Mouse (Mus musculus): Measurements from ENCODE around the gene E130114P18Rik.
A peak's percentile ranks its signal among the peaks of the same experiment; 100 is the strongest.

The E130114P18Rik gene

DNA sequence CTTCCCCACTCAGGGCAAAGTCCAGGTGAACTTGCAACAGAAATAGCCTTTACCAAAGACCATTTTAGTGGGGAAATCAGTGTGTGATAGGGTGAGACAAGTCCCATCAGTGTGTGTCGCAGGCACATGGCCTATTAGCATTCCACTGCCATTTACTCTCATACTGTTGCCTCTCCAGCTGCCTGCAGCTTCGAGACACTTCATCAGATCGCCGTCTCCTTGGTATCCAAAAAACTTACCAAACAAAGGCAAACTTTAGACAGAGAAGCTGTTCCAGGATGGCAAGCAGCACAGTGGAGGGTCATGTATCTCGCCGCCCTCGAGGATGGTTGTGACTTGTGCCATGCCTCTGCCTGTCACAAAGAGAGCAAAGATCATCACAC, 87.5 kb downstream of the E130114P18Rik start:
- no peak for DNase-seq

DNA sequence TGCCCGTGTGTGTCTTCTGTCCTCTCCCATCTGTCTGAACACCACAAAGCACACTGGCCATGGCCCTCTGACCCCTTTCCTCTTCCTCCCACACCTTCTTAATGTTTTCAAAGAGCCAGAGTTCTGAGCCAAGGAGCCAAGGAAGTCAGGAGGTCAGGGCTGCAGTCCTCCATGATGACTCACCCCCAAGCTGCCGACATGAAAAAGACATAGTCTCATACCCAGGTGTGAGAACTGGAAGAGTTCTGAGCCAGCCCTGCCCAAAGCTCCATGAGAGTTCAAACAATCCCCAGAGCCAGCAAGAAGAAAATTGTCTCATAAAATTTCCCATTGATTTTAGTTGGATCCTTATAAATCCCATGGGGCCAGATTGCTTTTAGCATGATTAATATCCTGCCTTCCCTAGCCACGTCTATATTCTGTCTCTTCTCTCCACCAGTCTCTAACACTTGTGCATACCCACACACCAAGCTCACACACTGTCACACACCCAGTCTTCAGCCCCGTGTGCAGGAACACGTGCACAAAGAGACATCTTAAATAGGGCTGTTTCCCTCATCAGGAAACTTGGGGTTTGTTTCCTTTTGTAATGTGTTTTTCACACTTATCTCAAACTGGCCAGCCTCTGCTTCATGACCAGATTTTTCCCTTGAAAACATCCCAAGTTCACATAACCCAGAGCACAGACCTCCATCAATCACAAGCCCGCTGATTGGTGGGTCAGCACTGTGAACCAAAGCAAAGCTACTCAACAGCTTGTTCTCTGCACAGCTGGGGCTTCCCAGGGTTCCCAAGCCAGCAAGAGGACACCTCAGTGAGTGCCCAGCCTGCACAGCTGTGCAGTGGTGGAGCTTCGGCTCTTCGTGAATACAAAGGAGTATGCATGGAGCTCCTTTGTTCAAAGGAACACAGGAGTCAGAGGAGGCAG, 88.2 kb downstream of the E130114P18Rik start:
- DNase-seq = no peak

DNA sequence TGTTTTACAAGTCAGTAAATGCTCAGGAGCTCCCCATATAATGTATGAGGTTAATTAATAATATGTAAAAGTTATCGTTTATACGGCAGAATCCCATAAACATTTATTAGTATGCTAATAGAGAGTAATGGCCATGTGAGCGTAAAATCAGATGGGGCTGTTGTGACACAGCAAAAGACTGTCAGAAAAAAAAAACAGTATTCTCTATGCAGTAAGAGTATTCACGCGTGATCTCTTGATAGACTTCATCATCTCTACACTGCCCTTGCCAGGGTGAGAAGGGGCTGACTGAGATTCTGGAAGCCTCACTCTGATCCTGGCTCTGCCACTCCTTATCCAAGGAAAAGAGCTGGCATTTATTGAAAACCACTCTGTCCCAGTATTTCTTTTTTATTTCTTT, 91.9 kb downstream of the E130114P18Rik start:
- DNase-seq = no peak

DNA sequence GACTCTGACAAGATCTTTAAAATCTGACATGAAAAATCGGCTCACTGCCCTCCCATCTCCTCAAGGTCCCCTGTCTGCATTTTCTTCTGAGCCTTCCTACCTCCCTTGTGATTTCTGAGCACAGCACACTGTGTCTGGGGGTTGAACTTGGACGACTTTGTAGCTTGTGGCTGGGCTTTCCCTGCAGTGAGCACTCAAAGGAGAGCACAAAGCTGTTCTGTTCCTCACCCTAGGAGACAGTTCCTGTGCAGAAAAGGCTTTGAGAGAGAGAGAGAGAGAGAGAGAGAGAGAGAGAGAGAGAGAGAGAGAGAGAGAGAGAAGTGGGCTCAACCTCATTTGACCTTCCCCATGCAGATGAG, 101.3 kb downstream of the E130114P18Rik start:
- no peak for DNase-seq

DNA sequence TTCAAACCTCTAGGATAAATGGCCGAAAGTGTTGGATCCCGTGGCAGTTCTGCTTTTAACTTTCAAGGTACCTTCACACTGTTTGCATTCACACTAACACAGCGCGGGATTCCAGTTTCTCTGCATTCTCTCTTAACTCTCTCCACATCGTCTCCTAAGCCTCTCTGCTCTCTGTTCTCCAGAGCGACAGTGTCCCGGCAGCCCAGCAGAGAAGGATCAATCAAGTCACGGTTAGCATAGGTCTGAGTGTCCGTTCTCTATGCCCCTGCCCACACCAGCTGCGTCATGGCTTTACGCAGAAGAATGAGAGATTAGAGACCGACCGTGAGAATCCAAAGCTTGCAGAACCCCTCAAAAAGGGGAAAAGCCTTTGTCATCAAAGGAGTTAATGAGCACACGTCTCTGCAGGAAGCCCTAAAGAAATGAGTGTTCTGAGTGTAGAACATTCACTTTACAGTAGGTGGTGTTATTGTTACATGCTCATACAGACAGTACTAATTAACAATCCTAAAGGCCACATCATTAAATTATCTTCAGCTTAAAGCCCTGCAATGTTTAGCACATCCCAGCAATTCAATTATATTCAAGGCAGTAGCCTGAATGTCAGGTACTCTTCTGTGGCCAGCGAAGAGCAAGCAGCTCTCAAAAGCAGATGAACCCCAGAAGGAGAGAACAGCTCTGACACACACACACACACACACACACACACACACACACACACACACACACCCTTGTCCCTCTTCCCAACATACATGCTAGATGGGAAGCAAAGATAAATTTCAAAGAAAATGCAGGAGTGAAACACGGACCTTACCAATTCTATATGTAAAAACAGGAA, 101.9 kb downstream of the E130114P18Rik start:
- no peak for DNase-seq

DNA sequence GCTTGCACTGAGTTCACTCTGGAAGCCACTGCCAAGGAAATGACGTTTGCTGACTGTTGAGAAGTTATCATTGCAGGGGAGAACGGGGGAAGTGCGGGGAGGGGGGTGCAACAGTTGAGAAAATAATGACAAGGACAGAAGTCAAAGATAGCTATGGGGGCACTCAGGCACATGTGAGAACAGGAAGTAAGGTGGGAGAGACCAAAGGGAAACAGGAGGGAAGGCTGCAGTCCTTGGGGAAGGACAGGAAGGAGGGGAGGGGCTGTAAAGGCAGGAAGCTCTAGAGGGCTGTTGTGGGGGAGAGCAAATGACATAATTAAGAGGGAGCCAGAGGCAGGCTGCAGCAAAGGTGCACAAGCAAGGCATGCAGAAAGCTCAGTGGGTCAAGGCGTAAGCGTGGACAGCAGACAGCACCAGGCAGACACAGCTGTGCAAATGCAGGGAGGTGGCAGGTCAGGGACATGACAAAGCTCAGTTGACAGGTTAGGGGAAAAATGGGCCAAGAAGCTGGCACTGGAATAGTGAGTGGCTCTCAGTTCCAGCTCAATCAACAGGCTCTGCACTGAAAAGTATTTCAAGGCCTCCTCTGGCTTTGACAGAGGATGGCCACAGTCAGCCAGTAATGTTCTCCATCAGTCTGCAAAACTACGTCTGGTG, 103.9 kb downstream of the E130114P18Rik start:
- DNase-seq = no peak

DNA sequence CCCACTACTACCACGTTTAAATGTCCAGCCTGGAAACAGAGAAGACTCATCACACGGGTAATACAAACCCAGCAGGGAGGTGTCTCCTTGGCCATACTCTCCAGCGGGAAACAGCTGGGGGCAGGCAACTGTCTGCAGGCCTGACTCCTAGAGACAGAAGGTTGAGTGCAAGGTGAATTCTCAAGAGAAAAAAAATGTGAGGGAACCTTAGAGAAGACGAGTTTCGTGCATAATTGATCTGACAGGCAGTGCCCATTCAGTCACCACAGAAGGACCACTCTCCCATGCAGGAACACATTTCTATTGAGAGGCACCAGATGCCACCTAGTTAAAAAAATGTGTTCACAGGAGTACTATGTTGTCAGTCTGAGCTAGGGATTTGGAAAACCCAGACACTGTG, 105.4 kb downstream of the E130114P18Rik start:
- DNase-seq = no peak

DNA sequence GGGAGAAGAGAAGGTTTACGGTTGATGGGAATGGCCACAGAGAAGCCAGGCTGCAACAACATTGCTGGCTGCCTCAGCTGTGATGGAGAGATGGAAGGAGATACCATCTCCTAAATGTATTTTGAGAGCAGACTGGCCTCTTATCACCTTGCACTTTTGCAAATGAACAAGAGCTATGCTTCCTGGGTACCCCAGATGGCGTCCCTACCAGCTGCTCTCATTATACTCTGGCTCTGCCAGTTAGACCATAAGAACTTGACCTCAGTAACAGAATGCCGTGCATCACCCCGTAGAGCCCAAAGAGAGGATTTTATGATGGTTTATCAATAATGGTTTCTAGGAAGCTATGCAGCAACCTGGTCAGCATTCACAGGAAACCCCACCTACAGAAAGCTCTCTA, 106.0 kb downstream of the E130114P18Rik start:
- DNase-seq = peak in 1 of 2 experiments; percentile 12

DNA sequence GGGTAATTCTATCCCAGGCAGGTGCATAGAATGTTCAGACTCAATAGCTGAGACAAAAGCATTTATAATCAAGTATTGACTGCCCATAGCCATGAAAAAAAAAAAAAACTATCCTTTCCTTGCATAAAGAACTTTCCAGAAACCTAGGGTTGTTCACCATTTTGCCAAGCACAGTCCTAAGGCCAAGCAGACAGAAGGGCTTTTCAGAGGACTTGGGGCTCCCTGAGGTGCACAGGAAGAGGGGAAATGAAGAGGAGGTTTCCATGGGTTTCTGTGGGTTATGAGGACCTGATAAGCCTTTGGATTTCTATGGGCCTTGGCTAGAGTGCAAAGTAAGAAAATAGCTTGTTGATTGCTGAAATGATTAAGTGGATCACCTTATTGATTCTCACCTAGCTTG, 107.5 kb downstream of the E130114P18Rik start:
- no peak for DNase-seq

DNA sequence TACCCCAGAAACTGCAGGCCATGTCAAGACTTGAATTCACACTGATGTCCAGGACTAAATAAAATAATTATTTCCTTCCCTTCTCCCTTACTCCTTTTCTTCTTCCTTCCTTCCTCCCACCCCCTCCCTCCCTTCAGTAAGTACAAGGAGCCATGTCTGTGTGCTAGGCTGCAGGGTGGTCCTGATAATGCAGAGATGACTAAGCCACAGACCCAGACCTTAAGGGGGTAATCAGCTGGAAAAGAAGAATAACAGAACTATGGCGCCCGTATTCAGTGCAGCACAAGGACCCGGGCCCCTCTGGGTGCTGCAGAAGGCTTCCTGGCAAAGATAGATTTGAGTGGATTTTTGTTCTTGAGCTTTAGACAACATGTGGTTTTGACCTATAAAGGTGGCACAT, 108.1 kb downstream of the E130114P18Rik start:
- no peak for DNase-seq

DNA sequence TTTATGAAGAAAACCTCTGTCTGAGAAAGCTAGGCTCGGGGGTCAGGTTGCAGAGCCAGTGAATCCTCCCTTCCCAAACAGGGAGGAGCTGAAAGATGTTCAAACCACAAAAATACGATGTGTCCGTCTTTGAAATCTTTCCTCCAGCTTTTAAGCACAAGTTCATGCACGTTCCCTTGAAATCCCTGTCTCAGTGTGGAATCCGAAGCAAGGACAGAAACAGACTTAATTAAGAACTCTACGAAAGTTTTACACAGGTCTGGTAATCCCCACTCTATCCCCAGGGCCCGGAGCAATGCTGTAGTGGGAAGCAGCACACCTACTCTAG, 112.5 kb downstream of the E130114P18Rik start:
- no peak for DNase-seq

DNA sequence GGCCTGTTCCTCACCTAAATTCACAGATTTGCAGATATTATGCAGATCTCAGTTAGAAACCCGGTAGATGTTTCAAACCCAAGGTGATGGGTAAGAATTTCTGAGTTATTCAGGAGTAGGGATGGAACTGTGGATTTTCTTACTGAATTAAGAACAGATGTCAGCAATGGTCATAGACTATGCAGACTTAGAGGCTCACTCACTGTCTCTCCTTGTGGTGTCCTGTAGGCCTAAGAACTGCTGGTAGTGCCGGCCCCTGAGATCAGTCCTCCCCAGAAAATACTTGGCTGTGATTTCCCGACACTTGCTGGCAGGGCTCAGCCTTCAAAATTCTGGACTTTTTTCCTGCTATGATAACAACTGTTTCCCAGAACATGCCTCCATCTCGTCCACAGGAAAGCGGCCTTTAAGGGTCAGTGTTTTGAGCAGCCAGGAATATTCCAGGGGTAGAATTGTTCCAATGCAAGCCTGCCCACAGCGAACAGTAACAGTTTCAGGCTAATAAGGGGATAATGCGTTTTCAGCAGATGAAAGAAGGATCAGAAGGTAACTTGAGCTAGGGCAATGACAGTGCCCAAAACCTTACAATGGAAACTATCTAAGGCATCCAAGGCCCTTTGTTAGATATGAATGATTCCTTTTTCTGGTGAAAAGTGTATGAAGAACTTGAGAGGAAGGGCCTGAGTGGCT, 113.0 kb downstream of the E130114P18Rik start:
- DNase-seq = no peak

DNA sequence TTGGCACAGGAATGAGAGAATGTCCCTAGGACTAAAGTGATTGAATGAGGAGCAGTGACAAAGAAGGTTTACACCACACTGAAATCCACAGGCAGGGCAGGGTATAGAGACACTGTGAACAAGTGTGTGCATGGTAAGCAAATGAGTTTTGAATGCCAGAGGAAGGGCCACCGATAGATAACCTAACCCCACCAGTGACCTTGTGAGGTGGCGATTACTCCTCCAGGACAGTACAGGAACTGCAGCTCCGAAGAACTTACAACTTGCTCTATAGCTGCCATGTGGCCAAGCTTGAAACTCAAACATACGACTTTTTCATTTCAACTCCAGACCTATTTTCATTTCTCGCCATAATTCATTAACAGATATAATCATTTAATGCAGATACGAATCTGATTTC, 114.0 kb downstream of the E130114P18Rik start:
- no peak for DNase-seq

DNA sequence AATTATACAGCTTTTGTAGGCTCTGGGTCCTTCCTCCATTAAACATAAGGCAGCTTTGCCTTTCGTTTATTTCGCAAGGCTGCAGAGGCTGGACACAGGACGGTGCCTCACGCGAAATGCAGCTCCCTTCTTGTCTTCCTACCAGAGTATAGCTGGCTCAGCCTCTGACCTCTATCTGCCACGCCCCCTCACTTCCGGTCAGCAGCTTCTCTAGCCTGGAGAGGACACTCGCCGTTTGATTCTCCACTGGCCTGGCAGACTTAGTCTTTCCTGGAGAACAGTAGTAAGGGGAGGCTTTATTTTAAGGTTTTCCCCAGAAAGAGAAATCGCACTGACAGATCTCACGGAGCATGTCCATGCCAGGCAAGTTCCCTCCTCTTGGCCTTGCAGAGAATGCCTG, 115.0 kb downstream of the E130114P18Rik start:
- no peak for DNase-seq

DNA sequence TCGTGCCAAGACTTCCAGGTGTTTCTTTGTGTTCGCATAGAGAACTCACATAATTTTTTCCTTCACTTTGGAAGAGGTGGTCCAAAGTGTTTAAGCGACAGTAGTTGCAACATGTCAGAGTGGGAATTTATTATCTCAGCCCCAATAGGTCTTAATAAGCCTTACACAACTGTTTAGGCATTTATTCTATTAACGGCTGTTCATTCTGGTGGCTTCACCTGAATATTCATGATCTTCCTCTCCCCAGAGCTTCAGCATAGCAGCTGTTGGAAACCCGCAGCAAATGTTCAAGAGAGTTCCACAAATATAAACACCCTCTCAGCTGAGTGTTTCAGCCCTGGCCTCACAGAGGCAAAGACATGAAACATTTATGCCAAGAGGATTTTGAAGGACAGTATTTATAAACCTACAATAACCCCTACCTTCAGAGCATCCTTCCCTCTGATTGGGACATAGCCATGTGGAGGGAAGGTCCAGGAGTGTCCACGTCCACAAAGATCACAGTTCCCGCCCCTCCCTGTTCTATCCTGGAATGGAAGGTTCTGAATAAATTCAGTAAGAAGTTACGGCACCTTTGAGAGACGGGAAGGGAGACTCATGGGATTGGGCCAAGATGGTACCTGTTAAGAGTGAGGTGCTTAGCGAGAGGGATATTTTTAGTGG, 116.1 kb downstream of the E130114P18Rik start:
- no peak for DNase-seq

DNA sequence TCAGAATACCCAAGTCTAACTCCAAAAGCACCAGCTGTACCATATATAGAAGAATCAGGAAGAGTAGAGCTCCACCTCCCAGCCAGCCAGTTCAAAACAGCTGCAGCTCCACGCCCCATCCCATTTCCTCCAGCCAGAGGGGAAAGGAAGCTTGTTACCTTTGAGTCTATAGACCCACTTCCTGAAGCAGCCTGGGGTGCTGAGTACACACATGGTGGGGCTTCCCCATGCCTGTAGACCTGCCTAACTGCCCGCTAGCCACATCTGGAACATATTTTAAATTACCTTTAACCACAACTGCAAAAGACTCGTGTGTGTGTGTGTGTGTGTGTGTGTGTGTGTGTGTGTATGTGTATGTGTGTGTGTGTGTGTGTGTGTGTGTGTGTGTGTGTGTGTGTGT, 120.3 kb downstream of the E130114P18Rik start:
- no peak for DNase-seq

DNA sequence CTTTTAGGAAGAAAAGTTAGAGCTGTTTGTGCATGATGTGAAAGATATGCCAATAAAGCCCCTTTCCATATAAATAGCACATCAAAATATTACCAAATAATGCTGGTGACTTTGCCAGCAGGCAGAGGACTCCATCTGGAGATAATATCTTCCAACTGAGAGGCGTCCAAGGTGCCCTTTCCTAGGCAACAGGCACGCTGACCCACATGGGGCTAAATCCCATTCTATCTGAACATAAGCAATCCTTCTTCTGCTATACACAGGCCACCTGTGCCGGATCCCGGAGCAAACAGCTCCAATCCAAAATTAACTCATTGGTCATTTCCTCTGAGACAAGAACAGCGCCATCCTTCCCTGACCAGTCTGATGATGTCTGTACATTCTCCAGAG, 128.3 kb downstream of the E130114P18Rik start:
- DNase-seq = peak; percentile 58 to 61

DNA sequence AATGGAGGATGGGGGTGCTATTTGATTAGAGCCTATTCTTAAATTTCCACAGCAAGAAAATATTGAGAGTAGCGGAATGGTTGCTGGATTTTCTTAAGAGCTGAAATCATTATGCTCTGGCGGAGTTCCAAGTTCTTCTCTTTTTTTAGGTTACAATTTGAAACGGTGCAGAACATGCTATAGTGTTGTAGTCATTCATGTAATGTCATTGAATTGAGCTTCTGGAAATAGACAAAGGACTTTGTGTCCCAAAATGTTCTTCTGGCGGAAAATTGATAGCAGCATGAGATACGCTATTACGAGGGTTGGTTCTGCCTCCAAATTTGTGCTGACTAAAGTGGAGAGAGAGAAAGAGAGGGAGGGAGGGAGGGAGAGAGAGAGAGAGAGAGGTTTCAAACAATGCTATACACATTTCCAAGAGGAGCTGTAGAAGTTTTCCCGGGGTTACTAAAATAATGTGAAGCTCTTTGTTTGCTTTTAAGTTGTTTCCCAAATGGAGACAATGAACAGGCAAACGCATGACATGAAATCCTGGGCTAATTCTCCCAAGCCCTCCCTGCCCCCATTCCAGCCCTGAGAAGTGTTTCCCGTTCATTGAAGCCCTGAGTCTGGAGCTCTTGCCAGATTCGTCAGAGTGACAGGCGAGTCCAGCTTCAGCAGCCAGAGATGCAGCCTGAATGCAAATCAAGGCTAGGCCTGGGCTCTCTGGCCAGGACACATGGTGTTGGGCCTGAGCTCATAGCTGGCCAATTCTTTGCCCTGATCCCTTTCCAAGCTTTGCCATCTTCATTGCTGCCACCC, 128.9 kb downstream of the E130114P18Rik start:
- peak; percentile 80 to 81 for DNase-seq

DNA sequence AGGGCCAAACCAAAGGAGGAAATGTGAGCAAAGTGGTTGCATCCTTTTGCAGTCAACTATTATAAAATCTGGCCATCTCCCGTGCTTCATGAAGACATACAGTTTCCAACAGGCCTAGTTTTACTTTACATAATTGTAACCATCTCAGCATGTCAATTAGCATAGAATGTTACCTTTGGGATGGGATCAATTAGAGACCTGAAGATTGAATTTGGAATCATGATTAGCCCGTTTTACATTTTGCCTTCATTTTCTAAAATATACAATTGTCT, 129.5 kb downstream of the E130114P18Rik start:
- DNase-seq = no peak

DNA sequence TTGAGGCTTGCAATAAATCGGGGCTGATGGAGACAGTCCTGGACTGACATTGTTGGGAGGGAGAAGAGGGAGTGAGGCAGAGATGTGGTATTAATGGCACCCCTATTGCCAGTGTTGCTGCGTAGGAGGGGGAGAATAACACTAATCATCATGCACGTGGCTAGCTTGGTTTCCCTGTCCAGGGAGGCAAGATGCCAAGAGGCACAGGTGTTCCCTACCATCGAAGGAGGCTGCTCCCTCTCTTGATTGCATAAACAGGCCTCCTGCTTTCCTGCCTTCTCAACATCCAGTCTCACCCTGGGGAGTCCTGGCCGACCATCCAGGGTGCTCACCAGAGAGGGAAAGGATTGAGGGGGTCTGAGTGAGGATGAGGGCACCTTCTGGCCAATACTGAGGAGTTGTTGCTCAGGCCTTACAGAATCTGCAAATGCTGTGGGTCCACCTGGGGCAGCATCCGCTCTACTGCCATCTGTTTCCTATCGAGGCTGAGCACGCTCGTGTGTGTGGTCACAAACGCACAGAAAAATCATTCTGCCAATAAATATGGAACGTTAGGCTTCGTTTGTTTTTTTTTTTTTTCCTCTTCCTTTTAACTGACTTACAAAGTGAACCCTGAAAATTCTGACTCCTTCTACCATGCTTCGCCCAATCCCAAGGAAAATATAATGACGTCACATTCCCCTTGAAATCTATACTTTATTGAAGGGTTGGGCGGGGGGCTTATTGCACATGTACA, 130.0 kb downstream of the E130114P18Rik start:
- peak; percentile 89 to 90 for DNase-seq

DNA sequence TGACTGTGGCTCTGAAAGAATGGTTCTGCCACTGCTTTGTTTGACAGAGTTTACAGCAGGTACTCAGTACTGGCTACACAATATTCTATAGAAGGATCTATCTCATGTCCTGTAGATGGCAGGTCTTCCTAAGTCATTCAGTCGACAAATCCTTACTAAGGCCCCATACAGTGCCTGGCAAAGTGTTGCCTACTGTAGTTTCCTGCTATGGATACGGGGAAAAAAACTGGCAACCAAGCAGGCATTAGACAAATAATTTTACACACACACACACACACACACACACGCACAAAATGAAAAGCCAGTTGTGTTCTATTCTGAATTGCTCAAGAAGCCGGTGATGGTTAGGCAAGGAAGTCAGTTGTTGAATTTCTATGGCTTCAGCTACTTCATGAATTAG, 130.6 kb downstream of the E130114P18Rik start:
- DNase-seq = no peak
